Mouse (Mus musculus): ENCODE measurements around the gene Mfsd6l. TPM values are rescaled to one million over a fixed set of nuclear protein-coding genes. Genes with fewer than 3 reads are reported as not detected.
A peak's percentile ranks its signal among the peaks of the same experiment; 100 is the strongest.

Mfsd6l gene
- polyA plus RNA-seq, 1 experiment from 2014 or later: 0.92 TPM

DNA sequence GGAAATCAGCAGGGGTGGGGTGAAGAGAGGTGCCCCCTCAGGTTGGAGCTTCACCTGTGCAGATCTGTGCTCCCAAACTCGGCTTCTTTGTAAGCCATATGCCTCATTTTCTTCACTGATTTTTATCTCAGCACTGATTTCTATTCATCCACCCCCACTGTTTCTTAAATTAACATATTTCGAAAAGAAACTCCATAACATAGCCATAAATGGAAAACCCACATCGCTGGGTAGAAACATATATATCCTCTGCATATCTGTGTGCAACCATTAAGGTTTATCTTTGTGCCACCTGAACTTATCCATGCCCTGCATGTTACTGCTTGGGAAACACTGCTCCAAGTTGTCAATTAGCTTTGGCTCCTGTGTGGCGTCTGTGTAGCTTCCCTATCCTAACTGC, 29.5 kb upstream of the Mfsd6l start:
- Histone ChIP-seq H3K4me3 (ENCODE audit: low read depth, low read length) (no peak overlapping the region), H3K4me1 (ENCODE audit: control insufficient read depth, insufficient read depth, low read length) (no peaks in the 10 kb centered on the region), H3K36me3 (ENCODE audit: control insufficient read depth, insufficient read depth, low read length) (no peaks in the 10 kb centered on the region), H3K27ac (replicated peaks; ENCODE audit: low read depth, low read length) (no peak overlapping the region), H3K4me2 (ENCODE audit: low read depth, low read length) (no peak overlapping the region), H3K9ac (ENCODE audit: low read depth, low read length) (no peak overlapping the region), H3K27me3 (replicated peaks; ENCODE audit: control insufficient read depth, insufficient read depth, low read length) (no peaks in the 10 kb centered on the region), H3K9me3 (ENCODE audit: control insufficient read depth, low read length) (no peaks in the 10 kb centered on the region)
- 71% methylated on average over 4 of the region's 4 CpGs for WGBS
- ATAC-seq (ENCODE audit: low read depth): no peak
- no peak for DNase-seq (ENCODE audit: low spot score)

DNA sequence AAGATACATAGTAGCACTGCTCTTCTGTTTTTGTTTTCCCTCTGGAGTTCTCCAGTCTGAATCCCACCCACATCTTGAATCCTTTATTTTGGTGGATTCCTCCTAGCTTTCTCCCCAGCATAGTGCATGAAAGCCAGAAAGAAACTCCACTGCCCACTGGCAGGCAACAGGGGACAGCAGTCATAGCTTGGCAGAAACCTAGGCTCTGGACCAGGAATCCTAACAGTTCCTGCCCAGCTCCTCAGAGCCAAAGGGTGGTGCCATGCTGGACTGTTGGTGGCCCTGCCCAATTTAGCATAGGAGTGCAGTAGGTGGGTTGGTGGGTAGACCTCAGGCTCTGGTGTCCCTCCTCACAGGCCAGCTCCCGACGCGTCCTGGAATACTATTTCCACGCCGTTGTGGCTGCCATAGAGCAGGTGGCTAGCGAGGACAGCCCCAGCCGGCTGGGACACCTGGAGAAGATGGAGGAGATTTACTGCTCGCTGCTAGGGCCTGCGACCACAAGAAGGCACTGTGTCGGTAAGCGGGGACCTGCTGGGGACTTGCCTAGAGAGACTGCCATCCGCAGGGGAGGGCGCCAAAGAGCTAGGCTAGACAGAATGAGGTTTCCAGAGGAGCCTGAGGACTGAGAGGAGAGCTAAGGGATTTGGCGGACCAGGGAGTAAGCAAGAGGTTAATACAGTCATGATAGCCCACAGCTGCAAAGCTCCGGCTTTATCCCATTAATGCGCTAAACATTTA, 24.8 kb upstream of the Mfsd6l start:
- H3K27ac ChIP-seq (replicated peaks; ENCODE audit: low read depth, low read length): no peak overlapping the region
- WGBS: 21% methylated on average over 16 of the region's 16 CpGs
- H3K9ac ChIP-seq (ENCODE audit: low read depth, low read length): no peak overlapping the region
- no peak overlapping the region for H3K4me3 ChIP-seq (ENCODE audit: low read depth, low read length)
- H3K4me2 ChIP-seq (ENCODE audit: low read depth, low read length): no peak overlapping the region
- DNase-seq (ENCODE audit: low spot score) (peak; percentile 51), ATAC-seq (ENCODE audit: low read depth) (no peak)
- H3K27me3 ChIP-seq (replicated peaks; ENCODE audit: control insufficient read depth, insufficient read depth, low read length): no peaks in the 10 kb centered on the region
- H3K9me3 ChIP-seq (ENCODE audit: control insufficient read depth, low read length): no peaks in the 10 kb centered on the region
- no peaks in the 10 kb centered on the region for H3K4me1 ChIP-seq (ENCODE audit: control insufficient read depth, insufficient read depth, low read length)
- no peaks in the 10 kb centered on the region for H3K36me3 ChIP-seq (ENCODE audit: control insufficient read depth, insufficient read depth, low read length)

DNA sequence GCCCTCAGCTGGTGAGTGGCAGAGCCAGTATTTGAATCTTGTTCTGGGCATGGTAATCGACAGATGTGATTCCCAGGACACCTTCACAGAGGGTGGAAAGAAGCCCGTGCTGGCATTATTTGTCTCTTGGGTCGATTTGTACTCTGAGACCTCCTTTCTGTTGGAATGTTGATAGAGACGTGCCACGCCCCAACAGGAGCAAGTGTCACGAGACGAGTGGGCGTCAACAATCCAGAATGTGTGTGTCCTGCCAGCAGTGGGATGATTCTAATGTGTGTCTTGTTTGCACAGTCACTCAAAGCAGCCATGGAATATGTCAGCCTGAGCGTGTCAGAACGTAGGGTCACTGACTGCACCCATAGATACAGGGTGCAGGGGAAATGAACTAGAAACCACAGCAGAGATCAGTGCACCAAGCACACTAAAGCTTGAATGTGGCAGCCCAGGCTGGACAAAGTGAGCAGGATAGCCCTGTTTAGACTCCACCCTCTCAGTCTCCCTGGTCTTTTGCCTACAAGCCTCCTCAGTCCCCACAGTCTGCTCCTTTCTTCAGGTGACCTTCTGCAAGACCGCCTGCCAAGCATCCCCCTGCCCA, 23.9 kb upstream of the Mfsd6l start:
- Histone ChIP-seq H3K9me3 (ENCODE audit: control insufficient read depth, low read length) (no peaks in the 10 kb centered on the region), H3K4me1 (ENCODE audit: control insufficient read depth, insufficient read depth, low read length) (no peaks in the 10 kb centered on the region), H3K4me3 (ENCODE audit: low read depth, low read length) (no peak overlapping the region), H3K4me2 (ENCODE audit: low read depth, low read length) (no peak overlapping the region), H3K27me3 (replicated peaks; ENCODE audit: control insufficient read depth, insufficient read depth, low read length) (no peaks in the 10 kb centered on the region), H3K27ac (replicated peaks; ENCODE audit: low read depth, low read length) (no peak overlapping the region), H3K36me3 (ENCODE audit: control insufficient read depth, insufficient read depth, low read length) (no peaks in the 10 kb centered on the region), H3K9ac (ENCODE audit: low read depth, low read length) (no peak overlapping the region)
- DNase-seq (ENCODE audit: low spot score) (no peak), ATAC-seq (ENCODE audit: low read depth) (no peak)
- WGBS: 67% methylated on average over 11 of the region's 11 CpGs

DNA sequence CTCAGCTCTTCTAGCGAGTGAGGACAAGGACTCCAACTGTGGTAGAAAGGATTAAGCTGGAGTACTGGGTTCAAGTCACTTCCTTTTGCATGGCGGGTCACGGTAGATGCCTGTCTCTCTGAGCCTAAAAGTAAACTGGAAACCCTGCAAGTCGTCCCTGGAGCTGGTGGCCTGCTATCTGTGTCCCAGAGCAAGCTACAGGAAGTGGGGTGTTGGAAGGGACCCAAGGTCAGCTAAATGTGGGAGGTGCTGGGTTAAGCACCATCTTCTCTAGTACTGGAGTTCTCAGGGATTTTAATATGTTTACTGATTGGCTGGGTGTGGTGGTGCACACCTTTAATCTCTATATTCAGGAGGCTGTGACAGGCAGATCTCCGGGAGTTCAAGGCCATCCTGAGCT, 23.2 kb upstream of the Mfsd6l start:
- Histone ChIP-seq H3K9ac (ENCODE audit: low read depth, low read length) (no peak overlapping the region), H3K9me3 (ENCODE audit: control insufficient read depth, low read length) (no peaks in the 10 kb centered on the region), H3K27ac (replicated peaks; ENCODE audit: low read depth, low read length) (no peak overlapping the region), H3K4me1 (ENCODE audit: control insufficient read depth, insufficient read depth, low read length) (no peaks in the 10 kb centered on the region), H3K27me3 (replicated peaks; ENCODE audit: control insufficient read depth, insufficient read depth, low read length) (no peaks in the 10 kb centered on the region), H3K36me3 (ENCODE audit: control insufficient read depth, insufficient read depth, low read length) (no peaks in the 10 kb centered on the region), H3K4me2 (ENCODE audit: low read depth, low read length) (no peak overlapping the region), H3K4me3 (ENCODE audit: low read depth, low read length) (no peak overlapping the region)
- WGBS: 86% methylated on average over 5 of the region's 5 CpGs
- DNase-seq (ENCODE audit: low spot score): no peak
- ATAC-seq (ENCODE audit: low read depth): no peak

DNA sequence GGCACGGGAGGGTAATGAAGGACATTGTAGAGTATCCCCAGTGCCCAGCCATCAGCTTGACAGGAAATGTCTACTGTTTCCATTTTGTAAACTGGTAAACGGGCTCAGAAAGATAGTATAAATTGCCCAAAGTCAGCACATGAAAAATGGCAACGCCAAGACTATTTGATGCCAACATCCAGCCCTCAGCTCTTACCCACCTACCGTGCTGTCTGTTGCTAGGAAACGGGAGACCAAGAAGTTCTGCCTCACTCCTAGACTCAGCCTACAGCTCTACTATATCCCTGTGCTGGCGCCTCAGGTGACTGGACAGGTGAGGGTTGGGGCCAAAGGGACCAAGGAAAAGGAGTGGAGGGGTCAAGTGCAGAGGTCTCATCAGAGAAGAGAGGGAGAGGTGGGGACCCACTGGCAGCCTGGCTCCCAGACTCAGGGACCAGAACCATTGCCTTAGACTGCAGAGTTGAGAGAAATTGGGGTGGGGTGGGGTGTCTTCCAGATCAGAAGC, 22.0 kb upstream of the Mfsd6l start:
- WGBS: 82% methylated on average over 6 of the region's 6 CpGs
- Histone ChIP-seq H3K9me3 (ENCODE audit: control insufficient read depth, low read length) (no peaks in the 10 kb centered on the region), H3K4me1 (ENCODE audit: control insufficient read depth, insufficient read depth, low read length) (no peaks in the 10 kb centered on the region), H3K9ac (ENCODE audit: low read depth, low read length) (no peak overlapping the region), H3K4me3 (ENCODE audit: low read depth, low read length) (no peak overlapping the region), H3K4me2 (ENCODE audit: low read depth, low read length) (no peak overlapping the region), H3K27me3 (replicated peaks; ENCODE audit: control insufficient read depth, insufficient read depth, low read length) (no peaks in the 10 kb centered on the region), H3K36me3 (ENCODE audit: control insufficient read depth, insufficient read depth, low read length) (no peaks in the 10 kb centered on the region), H3K27ac (replicated peaks; ENCODE audit: low read depth, low read length) (no peak overlapping the region)
- ATAC-seq (ENCODE audit: low read depth): no peak
- DNase-seq (ENCODE audit: low spot score): no peak

DNA sequence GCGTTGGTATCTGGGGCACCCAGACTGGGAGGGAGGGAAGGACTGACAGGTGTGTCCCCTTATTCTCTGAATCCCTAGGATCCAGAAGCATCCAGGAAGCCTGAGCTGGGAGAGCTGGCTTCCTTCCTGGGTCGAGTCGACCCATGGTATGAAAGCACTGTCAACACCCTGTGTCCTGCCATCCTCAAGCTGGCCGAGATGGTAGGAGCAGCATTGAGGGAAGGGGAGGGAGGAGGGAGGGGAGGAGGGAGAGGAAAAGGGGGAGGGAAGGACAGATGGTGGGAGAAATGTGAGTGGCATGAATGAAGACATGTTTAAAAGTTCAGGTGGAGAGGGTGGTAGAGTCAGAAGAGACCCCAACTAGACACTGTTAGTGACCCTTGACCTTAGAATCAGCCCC, 20.0 kb upstream of the Mfsd6l start:
- no peaks in the 10 kb centered on the region for H3K36me3 ChIP-seq (ENCODE audit: control insufficient read depth, insufficient read depth, low read length)
- H3K4me2 ChIP-seq (ENCODE audit: low read depth, low read length): peak overlapping the region; percentile 18; the same call in 1 of the 2 replicates
- H3K27me3 ChIP-seq (replicated peaks; ENCODE audit: control insufficient read depth, insufficient read depth, low read length): no peaks in the 10 kb centered on the region
- H3K4me1 ChIP-seq (ENCODE audit: control insufficient read depth, insufficient read depth, low read length): no peaks in the 10 kb centered on the region
- 56% methylated on average over 4 of the region's 4 CpGs for WGBS
- no peak overlapping the region for H3K9ac ChIP-seq (ENCODE audit: low read depth, low read length)
- no peak overlapping the region for H3K4me3 ChIP-seq (ENCODE audit: low read depth, low read length)
- no peaks in the 10 kb centered on the region for H3K9me3 ChIP-seq (ENCODE audit: control insufficient read depth, low read length)
- no peak for DNase-seq (ENCODE audit: low spot score)
- no peak overlapping the region for H3K27ac ChIP-seq (replicated peaks; ENCODE audit: low read depth, low read length)
- ATAC-seq (ENCODE audit: low read depth): no peak

DNA sequence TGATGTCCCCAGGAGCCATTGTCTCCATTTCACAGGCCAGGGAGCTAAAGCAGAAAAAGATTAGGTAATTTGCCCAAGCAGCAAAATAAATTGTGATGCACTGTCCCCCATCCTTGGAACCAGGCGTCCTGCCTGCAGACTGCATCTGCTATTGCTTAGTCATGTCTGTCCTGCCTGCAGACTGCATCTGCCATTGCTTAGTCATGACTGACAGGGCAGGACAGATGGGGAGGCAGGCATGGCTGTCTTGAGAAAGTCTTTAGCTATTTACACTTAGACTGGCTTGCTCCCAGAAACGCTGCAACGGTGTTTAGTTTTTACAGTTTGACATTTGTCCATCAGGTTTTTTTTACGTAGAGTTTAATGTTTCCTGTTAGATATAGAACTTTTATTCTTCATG, 19.5 kb upstream of the Mfsd6l start:
- Histone ChIP-seq H3K27me3 (replicated peaks; ENCODE audit: control insufficient read depth, insufficient read depth, low read length) (no peaks in the 10 kb centered on the region), H3K4me3 (ENCODE audit: low read depth, low read length) (no peak overlapping the region), H3K36me3 (ENCODE audit: control insufficient read depth, insufficient read depth, low read length) (no peaks in the 10 kb centered on the region), H3K27ac (replicated peaks; ENCODE audit: low read depth, low read length) (no peak overlapping the region), H3K4me2 (ENCODE audit: low read depth, low read length) (peak overlapping the region; percentile 18; the same call in 1 of the 2 replicates), H3K9me3 (ENCODE audit: control insufficient read depth, low read length) (no peaks in the 10 kb centered on the region), H3K9ac (ENCODE audit: low read depth, low read length) (no peak overlapping the region), H3K4me1 (ENCODE audit: control insufficient read depth, insufficient read depth, low read length) (no peaks in the 10 kb centered on the region)
- 32% methylated on average over 4 of the region's 4 CpGs for WGBS
- peak; percentile 68 for DNase-seq (ENCODE audit: low spot score)
- ATAC-seq (ENCODE audit: low read depth): no peak

DNA sequence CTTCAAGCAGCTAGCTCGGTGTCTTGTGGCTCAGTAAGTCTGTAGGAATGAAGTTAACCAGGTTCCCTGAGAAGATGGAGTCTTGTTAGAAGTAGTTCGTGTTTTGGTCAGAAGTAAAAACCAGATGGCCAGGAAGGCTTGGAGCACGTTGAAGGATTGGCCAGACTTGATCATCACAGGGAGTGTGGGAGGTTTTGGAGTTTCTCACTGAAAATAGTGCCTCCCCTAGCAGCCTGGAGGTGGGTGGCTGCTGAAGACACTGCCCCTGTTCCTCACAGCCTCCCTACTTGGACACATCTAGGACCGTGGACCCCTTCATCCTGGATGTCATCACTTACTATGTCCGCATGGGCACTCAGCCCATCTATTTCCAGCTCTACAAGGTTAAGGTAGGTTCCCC, 16.4 kb upstream of the Mfsd6l start:
- 63% methylated on average over 5 of the region's 5 CpGs for WGBS
- no peaks in the 10 kb centered on the region for H3K36me3 ChIP-seq (ENCODE audit: control insufficient read depth, insufficient read depth, low read length)
- ATAC-seq (ENCODE audit: low read depth) (no peak), DNase-seq (ENCODE audit: low spot score) (no peak)
- no peak overlapping the region for H3K4me3 ChIP-seq (ENCODE audit: low read depth, low read length)
- no peaks in the 10 kb centered on the region for H3K27me3 ChIP-seq (replicated peaks; ENCODE audit: control insufficient read depth, insufficient read depth, low read length)
- H3K9me3 ChIP-seq (ENCODE audit: control insufficient read depth, low read length): no peaks in the 10 kb centered on the region
- no peaks in the 10 kb centered on the region for H3K4me1 ChIP-seq (ENCODE audit: control insufficient read depth, insufficient read depth, low read length)
- no peak overlapping the region for H3K27ac ChIP-seq (replicated peaks; ENCODE audit: low read depth, low read length)
- H3K4me2 ChIP-seq (ENCODE audit: low read depth, low read length): no peak overlapping the region
- H3K9ac ChIP-seq (ENCODE audit: low read depth, low read length): no peak overlapping the region

DNA sequence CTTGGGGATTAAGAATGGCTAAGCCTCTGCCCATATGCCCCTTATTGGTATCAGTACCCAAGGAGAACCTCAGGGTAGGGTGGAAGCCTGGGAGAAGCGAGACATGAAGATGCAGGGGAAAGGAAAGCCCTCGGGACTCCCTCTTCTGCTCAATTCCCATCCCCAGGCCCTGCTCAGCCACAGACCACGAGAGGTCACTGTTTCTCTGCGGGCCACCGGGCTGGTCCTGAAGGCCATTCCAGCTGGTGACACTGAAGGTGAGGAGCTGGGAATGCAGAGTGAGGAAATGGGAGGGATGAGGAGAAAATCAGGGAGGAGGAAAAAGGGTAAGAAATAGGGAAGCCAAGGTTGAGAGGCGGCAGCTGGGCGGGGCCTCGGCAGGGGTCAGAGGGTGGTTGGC, 11.4 kb upstream of the Mfsd6l start:
- no peaks in the 10 kb centered on the region for H3K36me3 ChIP-seq (ENCODE audit: control insufficient read depth, insufficient read depth, low read length)
- 16% methylated on average over 8 of the region's 8 CpGs for WGBS
- H3K4me3 ChIP-seq (ENCODE audit: low read depth, low read length): no peak overlapping the region
- H3K4me1 ChIP-seq (ENCODE audit: control insufficient read depth, insufficient read depth, low read length): no peaks in the 10 kb centered on the region
- no peak overlapping the region for H3K27ac ChIP-seq (replicated peaks; ENCODE audit: low read depth, low read length)
- ATAC-seq (ENCODE audit: low read depth) (no peak), DNase-seq (ENCODE audit: low spot score) (no peak)
- no peak overlapping the region for H3K4me2 ChIP-seq (ENCODE audit: low read depth, low read length)
- no peaks in the 10 kb centered on the region for H3K27me3 ChIP-seq (replicated peaks; ENCODE audit: control insufficient read depth, insufficient read depth, low read length)
- H3K9me3 ChIP-seq (ENCODE audit: control insufficient read depth, low read length): no peaks in the 10 kb centered on the region
- no peak overlapping the region for H3K9ac ChIP-seq (ENCODE audit: low read depth, low read length)
